Mouse (Mus musculus): Measurements from ENCODE around the gene Trp53rkb.
"Not testable (repeated sequence)": the region's sequence is repeated elsewhere in the genome, so short reads cannot be mapped to it uniquely, and the experiment has no call there.

Gene Trp53rkb

DNA sequence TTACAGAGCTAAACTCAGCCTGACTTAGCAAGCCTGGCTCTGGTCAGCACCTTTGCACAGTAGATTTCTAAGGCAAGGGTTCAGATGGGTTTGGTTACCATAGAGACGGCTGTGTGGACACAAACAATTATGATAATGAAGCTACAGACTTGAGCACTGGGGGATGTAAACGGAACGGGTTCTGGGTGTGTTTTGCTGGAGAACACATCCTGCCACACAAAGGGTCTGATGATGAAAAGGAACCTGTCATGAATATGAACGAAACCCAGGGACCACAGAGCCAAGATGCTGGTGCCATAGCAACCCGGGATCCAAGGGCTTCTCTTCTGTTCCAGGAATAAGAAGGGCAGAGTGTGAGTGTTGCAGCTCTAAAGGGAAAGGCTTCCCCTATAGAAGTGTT is at the start of gene Trp53rkb:
TSS of gene Trp53rkb (plus strand) at position 177 of the 400 bp plus-strand sequence.
- no peak for DNase-seq (ENCODE audit: low spot score)

DNA sequence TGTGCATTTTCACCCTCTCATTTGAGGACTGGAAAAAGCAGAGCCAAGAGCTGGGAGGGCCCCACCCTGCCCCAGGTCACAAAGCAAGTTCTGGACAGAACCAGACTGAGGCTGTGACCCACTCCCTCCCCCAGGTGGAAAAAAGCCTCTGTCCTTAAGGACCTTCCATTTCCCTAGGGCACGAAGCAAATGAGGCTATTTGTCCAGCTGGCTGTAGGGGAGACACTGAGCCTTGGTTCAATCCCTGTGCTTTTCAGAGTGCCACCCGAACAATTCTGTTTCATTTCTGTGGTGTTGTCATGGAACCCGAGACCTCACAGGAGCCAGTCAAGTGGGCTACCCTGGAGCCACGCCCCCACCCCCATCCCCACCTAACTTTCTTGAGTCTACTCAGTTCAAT is 48.8 kb upstream of the Trp53rkb start:
- no peak for DNase-seq (ENCODE audit: low spot score)

GRCm38 (mm10) chr2:166744433-166744832 is 47.9 kb upstream of the Trp53rkb start:
- no peak for DNase-seq (ENCODE audit: low spot score)

DNA sequence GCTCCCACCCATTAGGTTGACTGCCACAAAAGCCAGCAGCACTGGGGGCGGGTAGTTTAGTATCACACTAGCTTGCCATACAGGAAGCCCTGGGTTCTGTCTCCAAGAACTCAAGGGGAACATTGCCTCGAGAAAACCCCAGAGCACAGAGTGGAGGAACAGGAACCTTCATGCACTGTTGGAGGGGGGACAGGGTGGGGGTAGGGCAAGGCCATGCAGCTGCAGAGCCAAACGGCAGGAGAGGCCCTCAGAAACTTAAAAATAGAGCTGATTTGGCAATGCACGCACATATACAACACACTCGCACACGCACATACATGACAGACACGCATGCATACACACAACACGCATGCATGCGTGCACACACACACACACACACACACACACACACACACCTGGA is 46.5 kb upstream of the Trp53rkb start:
- no peak for DNase-seq (ENCODE audit: low spot score)

GRCm38 (mm10) chr2:166746261-166746913 is 45.9 kb upstream of the Trp53rkb start:
- DNase-seq (ENCODE audit: low spot score): not testable (repeated sequence)

GRCm38 (mm10) chr2:166750620-166751191 is 41.6 kb upstream of the Trp53rkb start:
- no peak for DNase-seq (ENCODE audit: low spot score)

DNA sequence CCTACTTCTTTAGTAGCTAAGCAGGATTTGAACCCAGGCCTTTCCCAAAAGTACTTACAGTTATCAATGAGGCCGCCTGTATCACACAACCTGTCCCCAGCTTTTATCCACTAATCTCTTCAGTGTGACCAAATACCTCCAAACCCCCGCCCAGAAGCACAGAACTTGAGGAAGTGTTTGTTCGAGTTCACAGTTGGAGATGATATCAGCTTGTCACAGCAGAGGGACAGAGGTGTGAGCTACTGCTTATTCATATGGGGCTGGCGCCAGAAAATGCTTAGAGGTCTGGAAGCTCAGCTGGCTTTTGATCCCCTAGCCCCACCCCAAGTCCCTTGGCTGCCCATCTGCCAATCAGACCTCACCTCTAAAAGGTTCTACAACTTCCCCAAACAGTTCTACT is 38.1 kb upstream of the Trp53rkb start:
- no peak for DNase-seq (ENCODE audit: low spot score)

DNA sequence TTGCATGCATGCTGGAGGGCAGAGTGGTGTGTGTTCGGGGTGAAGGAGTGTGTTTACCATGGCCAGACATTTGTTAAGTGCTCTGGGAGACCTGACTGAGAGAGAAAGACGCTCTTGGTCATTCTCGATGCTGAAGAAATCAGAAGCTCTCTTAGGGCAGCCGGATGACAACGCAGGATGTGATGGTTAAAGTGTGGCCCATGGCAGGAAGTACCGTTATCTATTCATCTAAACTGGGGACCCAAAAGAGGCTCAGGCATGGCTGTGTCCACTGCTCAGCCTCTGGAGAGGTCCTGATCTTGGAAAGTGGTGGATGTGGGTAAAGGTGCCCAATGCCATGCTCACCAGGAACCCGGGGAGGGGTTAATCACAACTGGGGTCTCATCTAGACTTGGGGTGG is 37.6 kb upstream of the Trp53rkb start:
- DNase-seq (ENCODE audit: low spot score): no peak

DNA sequence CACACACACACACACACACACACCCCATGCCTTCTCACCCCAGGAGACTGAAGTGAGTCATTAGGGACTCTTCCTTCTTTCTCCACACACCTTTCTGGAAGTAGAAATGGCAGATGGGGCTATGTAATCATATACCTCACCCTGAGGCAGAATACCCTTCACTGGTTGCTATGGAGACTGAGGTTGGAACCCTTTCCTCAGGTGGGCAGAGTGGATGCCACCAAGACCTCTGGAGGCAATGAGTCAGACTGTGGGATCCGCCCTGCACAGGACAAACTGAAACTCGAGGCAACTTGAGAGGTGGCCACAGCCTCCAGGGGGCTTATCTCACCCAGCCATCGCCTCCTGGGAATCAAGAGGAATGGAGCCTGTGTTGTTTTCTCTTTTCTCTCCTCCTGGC is 34.4 kb upstream of the Trp53rkb start:
- no peak for DNase-seq (ENCODE audit: low spot score)

DNA sequence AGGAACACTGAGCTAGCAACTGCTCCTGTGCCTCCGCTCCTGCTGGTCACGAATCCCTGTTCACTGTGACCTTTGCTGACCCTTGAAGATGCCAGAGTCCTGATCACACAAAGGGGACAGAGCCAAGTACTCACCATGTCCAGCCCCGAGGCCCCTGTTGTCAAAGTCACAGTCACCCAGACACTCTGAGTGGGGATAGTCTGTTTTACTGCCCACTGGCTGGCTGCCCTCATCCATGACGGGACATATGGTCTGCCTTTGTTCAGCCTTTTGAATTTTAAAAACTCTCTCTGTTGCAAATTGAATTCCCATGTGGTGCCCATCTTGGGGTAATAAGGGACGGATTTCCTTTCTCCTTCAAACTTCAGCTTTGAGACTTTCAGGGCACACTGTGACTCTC is 28.3 kb upstream of the Trp53rkb start:
- no peak for DNase-seq (ENCODE audit: low spot score)

GRCm38 (mm10) chr2:166767591-166767990 is 24.7 kb upstream of the Trp53rkb start:
- DNase-seq (ENCODE audit: low spot score): no peak

GRCm38 (mm10) chr2:166771396-166771795 is 20.9 kb upstream of the Trp53rkb start:
- no peak for DNase-seq (ENCODE audit: low spot score)

GRCm38 (mm10) chr2:166773587-166773986 is 18.7 kb upstream of the Trp53rkb start:
- DNase-seq (ENCODE audit: low spot score): no peak

- no peak for DNase-seq (ENCODE audit: low spot score)
Observed at GRCm38 (mm10) chr2:166774275-166774674, 18.1 kb upstream of the Trp53rkb start.

- no peak for DNase-seq (ENCODE audit: low spot score)
Observed at GRCm38 (mm10) chr2:166775357-166775893, 16.9 kb upstream of the Trp53rkb start.

GRCm38 (mm10) chr2:166776272-166776671 is 16.1 kb upstream of the Trp53rkb start:
- DNase-seq (ENCODE audit: low spot score): no peak

DNA sequence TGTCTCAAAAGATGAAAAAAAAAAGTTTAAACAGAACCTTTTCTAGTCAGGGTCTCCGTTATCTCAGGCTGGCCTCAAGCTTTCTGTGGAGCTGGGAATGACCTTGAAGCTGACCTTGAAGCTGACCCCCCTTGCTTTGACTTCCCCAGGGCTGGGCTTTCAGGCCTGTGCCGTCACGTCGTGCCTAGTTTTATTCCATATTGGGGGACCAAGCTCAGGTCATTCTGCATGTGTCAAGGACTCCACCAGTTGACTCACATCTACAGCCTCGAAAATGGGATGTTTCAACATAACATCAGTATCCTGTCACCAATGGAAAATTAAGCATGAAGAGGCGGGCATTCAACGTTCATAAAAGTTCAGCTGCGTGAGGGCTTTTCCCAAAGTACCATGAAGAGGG is 12.4 kb upstream of the Trp53rkb start:
- no peak for DNase-seq (ENCODE audit: low spot score)

- DNase-seq (ENCODE audit: low spot score): peak; percentile 48
Observed at GRCm38 (mm10) chr2:166780980-166781578, 11.3 kb upstream of the Trp53rkb start.

DNA sequence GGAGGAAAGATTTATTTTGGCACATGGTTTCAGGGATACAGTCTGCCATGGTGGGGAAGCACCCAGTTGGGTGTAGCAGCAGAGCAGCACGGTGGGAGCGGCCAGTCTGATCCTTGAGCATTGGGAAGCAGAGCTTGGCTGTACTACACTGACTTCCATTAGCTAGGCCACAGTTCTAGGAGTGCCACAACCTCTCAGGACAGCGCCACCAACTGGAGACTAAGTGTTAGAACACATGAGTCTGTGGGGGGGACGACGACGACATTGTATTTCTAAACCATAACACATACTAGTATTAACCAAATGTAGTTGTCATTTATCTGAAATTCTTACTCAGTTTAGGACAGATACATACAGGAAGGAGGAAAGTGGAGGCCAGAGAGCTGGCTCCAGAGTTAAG is 8.0 kb upstream of the Trp53rkb start:
- DNase-seq (ENCODE audit: low spot score): no peak

DNA sequence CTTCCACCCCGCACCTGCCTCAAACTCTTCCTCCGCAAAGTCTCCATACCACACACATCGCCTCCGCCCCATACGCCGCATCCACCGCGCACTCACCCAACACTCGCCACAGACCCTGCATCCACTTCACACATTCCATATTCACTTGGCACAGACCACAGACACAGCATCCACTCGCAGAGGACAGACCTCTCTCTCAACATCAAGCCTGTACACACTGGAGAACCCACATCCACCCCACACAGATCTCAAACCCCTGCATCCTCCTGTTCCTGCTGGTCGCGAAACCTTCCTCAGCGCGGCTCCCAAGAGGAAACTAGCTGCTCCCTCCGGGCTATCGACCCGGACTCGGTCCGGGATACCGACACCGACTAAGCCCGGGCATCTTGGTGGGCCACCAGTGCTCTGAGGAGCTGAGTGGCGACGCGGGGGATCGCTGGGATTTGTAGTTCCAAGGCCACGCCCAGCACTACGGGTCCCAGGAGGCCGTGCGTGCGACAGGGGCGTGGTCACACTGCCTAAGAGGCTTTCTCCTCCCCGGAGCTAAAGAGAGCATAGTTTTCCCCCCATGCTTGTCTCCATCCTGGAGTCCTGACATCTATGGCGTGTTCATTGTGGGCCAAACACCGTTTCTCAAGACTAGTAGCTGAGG is 5.9 kb upstream of the Trp53rkb start:
- peak; percentile 88 for DNase-seq (ENCODE audit: low spot score)

DNA sequence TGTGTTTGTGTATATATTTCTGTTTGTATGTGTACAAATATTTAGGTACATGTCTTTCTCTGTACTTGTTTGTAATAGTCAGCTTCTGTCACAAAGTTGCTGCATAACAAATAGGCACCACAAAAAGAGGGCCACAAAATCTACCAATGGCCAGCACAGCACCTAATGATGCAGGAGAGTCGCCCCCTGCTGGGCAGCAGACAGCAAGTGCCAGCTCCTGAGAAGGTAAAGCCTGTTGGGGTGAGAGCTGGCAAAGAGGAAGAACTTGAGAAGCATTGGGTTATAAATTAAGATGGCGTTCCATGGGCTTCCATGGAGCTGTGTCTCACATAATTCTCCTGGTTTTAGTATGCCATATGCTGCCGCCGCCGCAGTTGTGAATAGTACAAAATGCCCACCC is 593 bp upstream of the Trp53rkb start:
- no peak for DNase-seq (ENCODE audit: low spot score)

- DNase-seq (ENCODE audit: low spot score): peak; percentile 89
Observed at GRCm38 (mm10) chr2:166793542-166794214, 1.3 kb downstream of the Trp53rkb start.

Measured in testis, postnatal 14 days (tissue).